Mouse (Mus musculus) thymus, postnatal 10 days (tissue): Measurements from ENCODE around the gene Ptbp2.

Experiments used
- DNase-seq, 2 experiments: peaks; one replicate each; pipeline ENCODE4 v3.0.0; 2021; ENCODE audit warnings: low spot score in 2 of 2

Ptbp2 gene

DNA sequence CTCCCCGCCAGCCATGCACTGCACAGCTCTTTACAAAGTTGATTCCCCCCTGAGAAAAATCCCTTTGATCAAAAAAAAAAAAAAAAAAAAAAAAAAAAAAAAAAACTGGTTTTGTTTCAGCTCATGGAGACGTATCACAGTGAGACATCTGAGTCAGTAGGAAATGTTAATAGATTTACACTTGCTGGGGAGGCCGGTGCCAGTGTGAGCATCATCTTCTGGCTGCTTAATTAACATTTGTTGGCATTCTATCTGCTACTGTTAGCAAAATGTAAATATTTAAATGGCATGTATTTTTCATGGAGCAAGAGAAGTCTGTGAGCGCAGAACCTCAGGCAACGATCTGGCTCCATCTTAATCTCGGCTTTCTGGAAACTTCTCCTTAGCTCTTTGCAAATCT, 99.5 kb downstream of the Ptbp2 start:
- no peak for DNase-seq
